Mouse (Mus musculus) stomach, embryonic 14.5 days (tissue): ENCODE measurements around the gene Pdp2. TPM values are rescaled to one million over a fixed set of nuclear protein-coding genes. Genes with fewer than 3 reads are reported as not detected.

ENCODE experiments used
- ATAC-seq: fragments of 200-750 bp; cut with Nextera tagmentation; 2 replicates; pipeline ENCODE4 v1.8.0; 2017; ENCODE audit warnings: low read depth, moderate TSS enrichment; ENCODE audit not compliant: insufficient number of reproducible peaks, insufficient read depth, low FRiP score
- H3K27ac ChIP-seq: fragments of 300-500 bp; sonication (generic); 2 replicates; pipeline ENCODE4 v1.5.1; 2014; ENCODE audit warnings: mild to moderate bottlenecking, low read length, moderate library complexity, mixed read lengths
- H3K27me3 ChIP-seq: fragments of 300-500 bp; sonication (generic); 2 replicates; pipeline ENCODE4 v1.6.1; 2014; ENCODE audit warnings: low read length, control low read depth, mixed read lengths; ENCODE audit not compliant: control insufficient read depth, insufficient read depth
- H3K36me3 ChIP-seq: fragments of 300-500 bp; sonication (generic); 2 replicates; pipeline ENCODE4 v1.6.1; 2014; ENCODE audit warnings: mild to moderate bottlenecking, control low read depth, low read length, moderate library complexity, mixed read lengths; ENCODE audit not compliant: control insufficient read depth, insufficient read depth
- H3K4me1 ChIP-seq: fragments of 300-500 bp; sonication (generic); 2 replicates; pipeline ENCODE4 v1.6.1; 2014; ENCODE audit warnings: low read length, control low read depth, mixed read lengths; ENCODE audit not compliant: control insufficient read depth, insufficient read depth
- H3K4me2 ChIP-seq: fragments of 300-500 bp; sonication (generic); replicated peaks from 2 replicates; pipeline ENCODE4 v1.6.1; 2014; ENCODE audit warnings: low read depth, low read length, control low read depth
- H3K4me3 ChIP-seq: fragments of 300-500 bp; sonication (generic); 2 replicates; pipeline ENCODE4 v1.5.1; 2014; ENCODE audit warnings: low read depth, low read length, control low read depth
- H3K9ac ChIP-seq: fragments of 300-500 bp; sonication (generic); replicated peaks from 2 replicates; pipeline ENCODE4 v1.6.1; 2014; ENCODE audit warnings: low read depth, mild to moderate bottlenecking, control low read depth, low read length, moderate library complexity, mixed read lengths
- H3K9me3 ChIP-seq: fragments of 300-500 bp; sonication (generic); 2 replicates; pipeline ENCODE4 v1.6.1; 2016; ENCODE audit warnings: low read depth, low read length, control low read depth; ENCODE audit not compliant: control insufficient read depth
- whole genome bisulfite sequencing: fragments of 180-500 bp; shearing (Covaris S2); extraction: QIAGEN DNeasy Blood & Tissue Kit; methylation state at CpG from one replicate; pipeline ENCODE4 v1.1.7; 2014; 5-methylcytosine and 5-hydroxymethylcytosine counted together
- polyA plus RNA-seq: library from polyadenylated mRNA; unstranded; fragments of >200 nt; fragmentation: Nextera tagmentation; extraction: Ambion mirVana; gene quantifications from 2 replicates; pipeline ENCODE4 v1.2.1, GENCODE M21; 2014

Pdp2 gene
- polyA plus RNA-seq, 1 experiment from 2014 or later = 13.7 TPM

DNA sequence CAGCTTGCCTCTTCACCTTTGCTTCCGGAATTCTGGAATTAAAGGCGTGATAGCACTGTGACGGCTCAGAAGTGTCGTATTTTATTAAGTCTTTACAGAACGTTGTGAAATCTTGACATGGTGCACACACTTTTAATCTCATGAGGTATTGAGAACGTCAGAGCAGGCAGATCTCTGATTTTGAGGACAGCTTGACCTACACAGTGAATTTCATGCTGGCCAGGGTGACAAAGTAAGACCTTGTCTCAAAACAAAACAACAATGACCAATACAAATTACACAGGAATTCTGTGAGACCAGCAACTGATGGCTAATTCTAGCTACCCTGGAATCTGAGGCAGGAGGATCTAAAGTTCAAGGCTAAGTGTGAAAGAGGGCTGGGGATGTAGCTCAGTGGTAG lies 1.3 kb downstream of the Pdp2 start:
- no peak for ATAC-seq
- H3K9ac ChIP-seq = no peak overlapping the region
- 63% methylated on average over 6 of the region's 6 CpGs for WGBS
- H3K4me3 ChIP-seq = no peak overlapping the region
- H3K4me2 ChIP-seq = peak overlapping the region; percentile 84
- no peaks in the 10 kb centered on the region for H3K9me3 ChIP-seq
- H3K36me3 ChIP-seq = peaks cover 25% of the 10 kb centered on the region
- no peaks in the 10 kb centered on the region for H3K27me3 ChIP-seq
- peaks cover 9% of the 10 kb centered on the region; the same call in 1 of the 2 replicates for H3K4me1 ChIP-seq
- H3K27ac ChIP-seq = no peak overlapping the region

DNA sequence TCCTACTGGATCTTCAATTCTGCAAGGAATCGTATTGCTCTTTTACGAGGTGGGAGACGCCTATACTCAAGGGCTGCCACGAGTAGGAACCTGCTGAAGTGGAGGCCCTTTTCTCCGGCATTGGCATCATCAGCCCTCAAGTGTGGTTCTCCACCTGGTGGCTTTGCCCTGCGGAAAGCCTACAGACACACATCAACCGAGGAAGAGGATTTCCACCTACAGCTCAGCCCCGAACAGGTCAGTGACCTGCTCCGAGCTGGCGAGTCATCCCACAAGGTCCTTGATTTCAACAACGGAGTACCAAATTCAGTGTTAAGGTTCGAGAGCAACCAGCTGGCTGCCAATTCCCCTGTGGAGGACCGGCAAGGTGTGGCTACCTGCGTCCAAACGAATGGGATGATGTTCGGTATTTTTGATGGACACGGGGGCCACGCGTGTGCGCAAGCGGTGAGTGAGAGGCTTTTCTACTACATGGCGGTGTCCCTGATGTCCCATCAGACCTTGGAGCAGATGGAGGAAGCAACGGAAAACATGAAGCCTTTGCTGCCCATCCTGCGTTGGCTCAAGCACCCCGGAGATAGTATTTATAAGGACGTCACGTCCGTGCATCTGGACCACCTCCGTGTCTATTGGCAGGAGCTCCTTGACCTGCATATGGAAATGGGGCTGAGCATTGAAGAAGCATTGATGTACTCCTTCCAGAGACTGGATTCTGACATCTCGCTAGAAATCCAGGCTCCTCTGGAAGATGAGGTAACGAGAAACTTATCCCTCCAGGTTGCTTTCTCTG lies 2.5 kb downstream of the Pdp2 start:
- no peak for ATAC-seq
- Histone ChIP-seq H3K27ac (no peak overlapping the region), H3K36me3 (peaks cover 25% of the 10 kb centered on the region), H3K9ac (no peak overlapping the region), H3K4me3 (no peak overlapping the region), H3K27me3 (no peaks in the 10 kb centered on the region), H3K9me3 (no peaks in the 10 kb centered on the region), H3K4me2 (no peak overlapping the region), H3K4me1 (peaks cover 9% of the 10 kb centered on the region; the same call in 1 of the 2 replicates)
- 92% methylated on average over 31 of the region's 31 CpGs for WGBS

DNA sequence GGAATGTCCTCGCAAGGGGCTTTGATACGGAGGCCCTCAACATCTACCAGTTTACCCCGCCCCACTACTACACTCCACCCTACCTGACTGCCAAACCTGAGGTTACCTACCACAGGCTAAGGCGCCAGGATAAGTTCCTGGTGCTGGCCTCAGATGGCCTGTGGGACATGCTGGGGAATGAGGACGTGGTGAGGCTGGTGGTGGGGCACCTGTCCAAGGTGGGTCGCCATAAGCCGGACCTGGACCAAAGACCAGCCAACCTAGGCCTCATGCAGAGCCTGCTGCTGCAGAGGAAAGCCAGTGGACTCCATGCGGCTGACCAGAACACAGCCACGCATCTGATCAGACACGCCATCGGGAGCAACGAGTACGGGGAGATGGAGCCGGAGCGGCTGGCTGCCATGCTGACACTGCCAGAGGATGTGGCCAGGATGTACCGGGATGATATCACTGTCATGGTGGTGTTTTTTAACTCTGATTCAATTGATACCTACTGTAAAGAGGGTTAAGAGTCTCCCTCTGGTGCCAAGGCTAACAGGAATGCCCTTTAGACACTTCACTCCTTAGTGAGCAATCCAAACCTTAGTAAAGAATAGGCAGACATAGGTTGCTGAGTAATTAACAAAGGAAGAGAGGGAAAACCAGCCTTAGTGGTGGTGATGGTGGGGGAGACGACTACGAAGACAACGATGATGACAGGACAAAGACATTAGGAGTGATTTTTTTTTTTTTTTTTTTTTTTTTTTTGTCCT lies 3.5 kb downstream of the Pdp2 start:
- H3K4me1 ChIP-seq = peaks cover 9% of the 10 kb centered on the region; the same call in 1 of the 2 replicates
- no peak overlapping the region for H3K9ac ChIP-seq
- H3K4me3 ChIP-seq = no peak overlapping the region
- H3K9me3 ChIP-seq = no peaks in the 10 kb centered on the region
- no peaks in the 10 kb centered on the region for H3K27me3 ChIP-seq
- no peak overlapping the region for H3K4me2 ChIP-seq
- H3K27ac ChIP-seq = no peak overlapping the region
- peaks cover 25% of the 10 kb centered on the region for H3K36me3 ChIP-seq
- ATAC-seq = no peak
- 94% methylated on average over 19 of the region's 19 CpGs for WGBS

DNA sequence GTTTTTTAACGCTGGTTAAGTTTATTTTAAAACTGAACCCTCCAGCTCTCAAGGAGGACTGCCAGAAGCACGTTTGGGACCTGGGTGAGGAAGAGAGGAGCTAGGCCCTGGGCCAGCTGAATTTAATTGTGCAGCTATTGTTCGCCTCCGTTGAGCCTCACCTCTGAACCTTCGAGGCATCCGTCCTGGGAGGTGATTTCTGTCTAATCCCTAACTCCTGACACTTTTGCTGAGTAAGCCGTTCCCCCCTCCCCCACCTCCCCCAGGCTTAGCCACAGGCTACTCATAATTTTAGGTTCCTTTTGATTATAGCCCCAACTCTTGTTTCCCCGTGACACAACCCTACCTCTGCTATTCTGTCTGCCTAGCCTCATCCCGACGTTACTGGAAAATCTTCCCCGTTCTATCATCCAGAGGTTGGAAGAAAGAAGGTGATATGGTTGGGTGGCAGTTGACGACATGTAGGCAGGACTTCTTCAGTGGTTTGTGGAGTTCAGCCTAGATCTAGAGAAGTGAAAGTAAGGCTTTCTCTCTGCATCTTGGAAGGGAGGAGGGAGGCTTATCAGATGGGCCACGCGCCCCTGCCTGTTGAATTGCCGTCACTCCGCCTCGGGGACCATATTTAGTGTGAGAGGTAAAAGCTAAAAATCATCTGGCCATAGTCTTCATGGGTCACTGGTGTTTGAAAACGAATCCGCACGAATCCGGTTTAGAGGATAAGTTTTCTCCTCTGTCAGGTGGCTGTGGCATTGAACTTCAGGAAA lies 4.7 kb downstream of the Pdp2 start:
- Histone ChIP-seq H3K27me3 (no peaks in the 10 kb centered on the region), H3K9me3 (no peaks in the 10 kb centered on the region), H3K4me2 (no peak overlapping the region), H3K36me3 (peaks cover 25% of the 10 kb centered on the region), H3K27ac (no peak overlapping the region), H3K4me3 (no peak overlapping the region), H3K4me1 (peaks cover 6% of the 10 kb centered on the region; the same call in 1 of the 2 replicates), H3K9ac (no peak overlapping the region)
- ATAC-seq = no peak
- 83% methylated on average over 21 of the region's 21 CpGs for WGBS

DNA sequence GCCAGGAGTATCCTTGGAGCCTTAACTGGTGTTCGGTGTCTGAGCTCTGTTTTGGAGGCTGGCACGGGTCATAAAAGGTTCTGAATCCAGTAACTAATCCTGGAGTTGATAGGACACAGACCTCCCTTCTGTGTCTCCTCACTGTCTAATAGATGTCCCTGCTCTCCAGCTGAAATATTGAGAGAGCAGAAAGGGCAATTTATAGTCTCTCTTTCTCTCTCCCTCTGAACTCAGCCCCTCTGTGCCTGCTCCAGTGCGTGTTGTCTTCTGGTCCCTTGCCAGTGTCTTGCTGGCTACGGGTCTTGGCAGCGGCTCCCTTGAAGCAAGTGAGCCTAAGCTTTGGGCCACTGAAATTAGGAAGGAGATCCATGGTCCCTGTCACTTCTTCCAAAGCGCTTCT lies 6.4 kb downstream of the Pdp2 start:
- Histone ChIP-seq H3K36me3 (peaks cover 25% of the 10 kb centered on the region), H3K9me3 (no peaks in the 10 kb centered on the region), H3K4me3 (no peak overlapping the region), H3K27me3 (no peaks in the 10 kb centered on the region), H3K4me2 (no peak overlapping the region), H3K27ac (peak overlapping the region; percentile 6; the same call in 1 of the 2 replicates), H3K4me1 (peaks cover 6% of the 10 kb centered on the region; the same call in 1 of the 2 replicates), H3K9ac (no peak overlapping the region)
- WGBS = 63% methylated on average over 6 of the region's 6 CpGs
- no peak for ATAC-seq

DNA sequence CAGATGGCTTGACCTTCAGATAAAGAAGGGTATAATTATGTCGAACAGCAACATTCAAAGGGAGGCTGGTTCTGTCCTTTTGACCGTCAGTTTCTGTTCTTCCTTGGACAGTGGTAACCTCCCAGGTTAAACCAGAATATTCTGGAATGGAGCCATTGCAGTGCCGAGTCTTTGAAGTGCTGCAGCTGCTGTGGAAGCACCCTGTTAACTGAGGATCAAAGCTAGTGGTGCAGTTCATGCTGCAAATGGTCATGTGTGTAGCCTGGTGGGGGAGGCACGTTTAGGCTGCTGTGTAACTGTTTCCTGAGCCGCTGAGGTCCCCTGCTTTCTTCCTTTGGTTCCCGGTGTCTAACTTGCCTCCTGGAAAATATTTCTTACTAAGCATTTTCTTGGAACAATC lies 7.2 kb downstream of the Pdp2 start:
- H3K9ac ChIP-seq = no peak overlapping the region
- H3K27ac ChIP-seq = no peak overlapping the region
- no peaks in the 10 kb centered on the region for H3K9me3 ChIP-seq
- 25% methylated on average over 6 of the region's 6 CpGs for WGBS
- H3K4me1 ChIP-seq = peaks cover 6% of the 10 kb centered on the region; the same call in 1 of the 2 replicates
- no peak overlapping the region for H3K4me3 ChIP-seq
- no peaks in the 10 kb centered on the region for H3K27me3 ChIP-seq
- H3K4me2 ChIP-seq = no peak overlapping the region
- H3K36me3 ChIP-seq = peaks cover 24% of the 10 kb centered on the region
- ATAC-seq = no peak

DNA sequence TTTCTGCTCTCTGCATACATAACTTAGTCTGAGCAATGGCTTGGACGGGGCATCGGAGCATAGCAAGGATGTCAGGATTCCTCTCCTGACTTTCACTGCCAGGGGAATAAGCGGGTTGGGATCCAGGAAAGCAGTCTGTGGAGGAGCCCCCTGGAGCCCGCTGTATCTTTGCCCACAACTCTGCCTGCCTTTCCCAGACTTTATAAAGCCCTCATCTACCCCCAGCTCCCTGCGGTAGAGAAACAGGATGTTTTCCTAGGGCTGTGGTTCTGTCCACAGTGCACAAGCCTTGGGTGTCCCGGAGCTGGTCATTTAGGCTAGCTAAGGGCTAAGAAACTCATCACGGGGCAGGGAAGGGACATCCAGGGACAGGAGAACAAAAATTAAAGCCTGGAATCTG lies 10.1 kb downstream of the Pdp2 start:
- 28% methylated on average over 7 of the region's 7 CpGs for WGBS
- Histone ChIP-seq H3K9me3 (no peaks in the 10 kb centered on the region), H3K4me1 (peaks cover 6% of the 10 kb centered on the region; the same call in 1 of the 2 replicates), H3K27ac (no peak overlapping the region), H3K36me3 (peaks cover 2% of the 10 kb centered on the region; the same call in 1 of the 2 replicates), H3K4me2 (peak overlapping the region; percentile 41; the same call in 1 of the 2 replicates), H3K4me3 (no peak overlapping the region), H3K27me3 (no peaks in the 10 kb centered on the region), H3K9ac (0 out of 2 replicates have a peak overlapping the region, but pooled peaks have one; percentile 14)
- no peak for ATAC-seq

DNA sequence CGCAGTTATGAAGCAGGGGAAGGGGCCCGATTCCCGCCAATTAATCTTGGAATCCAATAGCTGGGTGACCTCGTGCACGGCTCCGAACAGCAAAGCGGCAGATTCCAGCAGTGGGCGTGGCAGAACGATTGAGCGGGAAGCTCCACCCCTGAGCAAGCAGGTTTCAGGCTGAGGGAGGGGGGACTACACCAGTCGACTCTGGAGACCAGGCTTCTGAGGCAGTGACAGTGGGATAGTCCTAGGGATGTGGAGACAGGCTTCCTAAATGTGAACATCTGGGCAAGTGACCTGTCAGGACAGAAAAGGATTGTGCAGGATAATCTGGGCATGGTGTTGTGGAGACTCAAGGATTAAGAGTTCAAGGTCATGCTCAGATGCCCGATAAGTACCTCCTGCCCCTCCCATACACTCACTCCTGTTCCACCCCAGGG lies 10.7 kb downstream of the Pdp2 start:
- Histone ChIP-seq H3K4me3 (peak overlapping the region; percentile 21; the same call in 1 of the 2 replicates), H3K27ac (no peak overlapping the region), H3K9me3 (no peaks in the 10 kb centered on the region), H3K36me3 (no peaks in the 10 kb centered on the region), H3K4me1 (peaks cover 6% of the 10 kb centered on the region; the same call in 1 of the 2 replicates), H3K9ac (peak overlapping the region; percentile 28; the same call in 1 of the 2 replicates), H3K27me3 (no peaks in the 10 kb centered on the region), H3K4me2 (peak overlapping the region; percentile 41)
- peak; percentile 44; the same call in 1 of the 2 replicates for ATAC-seq
- WGBS = 3% methylated on average over 12 of the region's 12 CpGs
